Mouse (Mus musculus) kidney, postnatal 4 days (tissue): Measurements from ENCODE around the gene H2al3.

Experiments
- DNase-seq, 2 experiments: peaks; one replicate each; pipeline ENCODE4 v3.0.0; 2021; ENCODE audit warnings: mixed read lengths in 2 of 2

H2al3 gene

GRCm38 (mm10) chrX:9849403-9849802, at the start of gene H2al3:
Gene H2al3, plus strand, starts transcription at chrX:9849703.
- no peak for DNase-seq

GRCm38 (mm10) chrX:9810101-9810500, 39.4 kb upstream of the H2al3 start:
- no peak for DNase-seq

GRCm38 (mm10) chrX:9812469-9812868, 37.0 kb upstream of the H2al3 start:
- no peak for DNase-seq

- no peak for DNase-seq
Measured at GRCm38 (mm10) chrX:9834779-9835178, 14.7 kb upstream of the H2al3 start.

GRCm38 (mm10) chrX:9846628-9847027, 2.9 kb upstream of the H2al3 start, which contains the start of gene Hypm:
Gene Hypm, plus strand, starts transcription at chrX:9846928.
- no peak for DNase-seq

GRCm38 (mm10) chrX:9861859-9862258, 12.4 kb downstream of the H2al3 start:
- no peak for DNase-seq

GRCm38 (mm10) chrX:9875519-9875918, 26.0 kb downstream of the H2al3 start:
- no peak for DNase-seq

- no peak for DNase-seq
Measured at GRCm38 (mm10) chrX:9885322-9885721, 35.8 kb downstream of the H2al3 start, which contains the start of gene Sytl5. Gene Sytl5, plus strand, starts transcription at chrX:9885622.
